Mouse (Mus musculus) limb, embryonic 14.5 days (tissue): Measurements from ENCODE around the gene Sost. TPM values are rescaled to one million over a fixed set of nuclear protein-coding genes. Genes with fewer than 3 reads are reported as not detected.

Experiments
- ATAC-seq: fragments of 200-750 bp; cut with Nextera tagmentation; 2 replicates; pipeline ENCODE4 v1.8.0; 2017; ENCODE audit warnings: low read depth, moderate number of reproducible peaks, moderate TSS enrichment; ENCODE audit not compliant: low FRiP score
- DNase-seq: peaks from one replicate; pipeline ENCODE4 v3.0.0-alpha.2; 2015; ENCODE audit warnings: low spot score
- H3K27ac ChIP-seq: fragments of 300-500 bp; sonication (generic); replicated peaks from 2 replicates; pipeline ENCODE4 v1.5.1; 2014; ENCODE audit warnings: low read depth, mild to moderate bottlenecking, low read length, moderate library complexity, mixed read lengths
- H3K27me3 ChIP-seq: fragments of 300-500 bp; sonication (generic); 2 replicates; pipeline ENCODE4 v1.6.1; 2014; ENCODE audit warnings: low read length, mixed read lengths; ENCODE audit not compliant: control insufficient read depth, insufficient read depth
- H3K36me3 ChIP-seq: fragments of 300-500 bp; sonication (generic); 2 replicates; pipeline ENCODE4 v1.6.1; 2014; ENCODE audit warnings: mild to moderate bottlenecking, low read length, moderate library complexity, mixed read lengths; ENCODE audit not compliant: control insufficient read depth, insufficient read depth
- H3K4me1 ChIP-seq: fragments of 300-500 bp; sonication (generic); 2 replicates; pipeline ENCODE4 v1.6.1; 2014; ENCODE audit warnings: antibody characterized with exemption, low read length, mixed read lengths; ENCODE audit not compliant: control insufficient read depth, insufficient read depth
- H3K4me2 ChIP-seq: fragments of 300-500 bp; sonication (generic); replicated peaks from 2 replicates; pipeline ENCODE4 v1.6.1; 2014; ENCODE audit warnings: low read depth, mild to moderate bottlenecking, low read length, moderate library complexity; ENCODE audit not compliant: severe bottlenecking
- H3K4me3 ChIP-seq: fragments of 300-500 bp; sonication (generic); replicated peaks from 2 replicates; pipeline ENCODE4 v1.5.1; 2014; ENCODE audit warnings: low read length
- H3K9ac ChIP-seq: fragments of 300-500 bp; sonication (generic); 2 replicates; pipeline ENCODE4 v1.6.1; 2014; ENCODE audit warnings: mild to moderate bottlenecking, low read depth, low read length, moderate library complexity; ENCODE audit not compliant: severe bottlenecking
- H3K9me3 ChIP-seq: fragments of 300-500 bp; sonication (generic); 2 replicates; pipeline ENCODE4 v1.6.1; 2016; ENCODE audit warnings: low read length; ENCODE audit not compliant: control insufficient read depth
- POLR2A ChIP-seq: fragments of 200-500 bp; IDR thresholded peaks from 2 replicates; pipeline ENCODE4 v1.8.0; 2012; ENCODE audit warnings: inconsistent platforms, mild to moderate bottlenecking, moderate library complexity, borderline replicate concordance; ENCODE audit not compliant: insufficient read depth, insufficient read length; ENCODE audit errors: extremely low read depth
- WGBS: fragments of 180-500 bp; shearing (Covaris S2); extraction: QIAGEN DNeasy Blood & Tissue Kit; methylation state at CpG from one replicate; pipeline ENCODE4 v1.1.7; 2014; 5-methylcytosine and 5-hydroxymethylcytosine counted together
- polyA plus RNA-seq, 2 experiments: library from polyadenylated mRNA; depleted of rRNA in 1 of 2; stranded (reverse) in 1 of 2; unstranded in 1 of 2; fragments of >200 nt; fragmentation: Nextera tagmentation in 1 of 2; extraction: Ambion mirVana in 1 of 2; gene quantifications; 2 replicates each; pipeline versions ENCODE4 v1.2.1 to v1.2.3; 2012 to 2014

Sost gene
- polyA plus RNA-seq, 2 experiments = 0.88 TPM; not detected in 1

GRCm38 (mm10) chr11:101925636-101926035 lies 41.2 kb downstream of the Sost start:
- no peaks in the 10 kb centered on the region for H3K9me3 ChIP-seq
- TF ChIP-seq POLR2A = no peak
- H3K4me2 ChIP-seq = no peak overlapping the region
- 49% methylated on average over 6 of the region's 6 CpGs for WGBS
- DNase-seq = no peak
- no peaks in the 10 kb centered on the region for H3K4me1 ChIP-seq
- no peak overlapping the region for H3K4me3 ChIP-seq
- H3K27ac ChIP-seq = no peak overlapping the region
- H3K36me3 ChIP-seq = no peaks in the 10 kb centered on the region
- no peak for ATAC-seq
- H3K27me3 ChIP-seq = no peaks in the 10 kb centered on the region
- H3K9ac ChIP-seq = no peak overlapping the region

DNA sequence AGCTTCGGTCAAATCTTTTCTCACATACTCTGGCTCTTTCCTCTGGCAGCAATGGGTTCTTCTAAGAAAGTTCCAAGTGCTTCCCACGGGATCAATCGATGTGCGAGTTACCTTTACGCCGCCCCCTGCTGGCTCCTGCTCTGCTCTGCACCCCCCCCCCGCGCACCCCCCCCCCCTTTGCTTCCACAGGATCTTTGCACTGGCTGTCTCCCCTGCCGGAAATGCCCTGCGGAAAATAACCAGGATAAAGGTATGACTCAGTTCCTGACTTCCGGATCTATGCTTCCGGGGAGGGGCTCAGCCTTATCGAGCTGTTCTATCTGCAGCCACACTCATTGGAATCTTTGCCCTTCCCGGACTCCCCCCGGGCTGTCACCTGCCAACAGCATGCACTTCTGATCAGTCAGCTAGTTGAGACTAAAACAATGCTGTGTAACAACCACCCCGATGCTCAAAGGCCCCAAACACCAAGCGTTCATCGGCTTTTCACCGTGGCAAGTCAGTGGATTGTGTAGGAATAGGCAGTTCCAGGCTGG lies 42.3 kb downstream of the Sost start:
- no peak for ATAC-seq
- H3K4me3 ChIP-seq = no peak overlapping the region
- no peaks in the 10 kb centered on the region for H3K9me3 ChIP-seq
- no peak overlapping the region for H3K4me2 ChIP-seq
- H3K36me3 ChIP-seq = no peaks in the 10 kb centered on the region
- TF ChIP-seq POLR2A = no peak
- no peaks in the 10 kb centered on the region for H3K27me3 ChIP-seq
- DNase-seq = no peak
- WGBS = 82% methylated on average over 16 of the region's 19 CpGs
- no peaks in the 10 kb centered on the region for H3K4me1 ChIP-seq
- no peak overlapping the region for H3K27ac ChIP-seq
- no peak overlapping the region for H3K9ac ChIP-seq

DNA sequence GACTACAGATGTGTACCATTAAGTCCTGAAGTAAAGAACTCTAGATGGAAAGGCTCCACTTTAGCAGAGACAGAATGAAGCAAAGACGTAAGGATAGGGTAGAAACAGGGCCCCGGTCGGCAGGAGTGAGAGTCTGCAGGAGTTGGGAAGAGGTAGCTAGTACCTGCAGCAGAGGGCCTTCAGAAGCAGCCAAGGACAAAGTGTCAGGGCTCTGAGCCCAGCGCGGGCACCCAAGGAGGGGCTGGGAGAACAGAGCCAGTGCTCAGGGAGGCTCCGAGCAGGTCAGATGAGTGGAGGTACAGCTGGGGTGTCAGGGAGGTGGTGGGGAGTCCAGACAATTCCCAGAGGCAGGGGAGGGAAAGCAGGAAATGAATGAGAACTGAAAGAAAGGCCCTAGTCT lies 42.8 kb downstream of the Sost start:
- ATAC-seq = no peak
- H3K9me3 ChIP-seq = no peaks in the 10 kb centered on the region
- WGBS = 74% methylated on average over 6 of the region's 6 CpGs

GRCm38 (mm10) chr11:101921361-101921952 lies 45.4 kb downstream of the Sost start:
- ATAC-seq (no peak), DNase-seq (no peak)
- Histone ChIP-seq H3K4me2 (no peak overlapping the region), H3K4me3 (no peak overlapping the region), H3K27ac (no peak overlapping the region), H3K36me3 (no peaks in the 10 kb centered on the region), H3K27me3 (peaks cover 10% of the 10 kb centered on the region; the same call in 1 of the 2 replicates), H3K9me3 (no peaks in the 10 kb centered on the region), H3K4me1 (no peaks in the 10 kb centered on the region), H3K9ac (no peak overlapping the region)
- TF ChIP-seq POLR2A = no peak
- WGBS = 75% methylated on average over 12 of the region's 12 CpGs

More for the DNA sequence above, 42.8 kb downstream of the Sost start:
- Histone ChIP-seq H3K27me3 (no peaks in the 10 kb centered on the region; the same call in 1 of the 2 replicates), H3K4me2 (no peak overlapping the region), H3K9ac (no peak overlapping the region), H3K27ac (no peak overlapping the region), H3K36me3 (no peaks in the 10 kb centered on the region), H3K4me3 (no peak overlapping the region), H3K4me1 (no peaks in the 10 kb centered on the region)
- no peak for TF ChIP-seq POLR2A
- DNase-seq = no peak

DNA sequence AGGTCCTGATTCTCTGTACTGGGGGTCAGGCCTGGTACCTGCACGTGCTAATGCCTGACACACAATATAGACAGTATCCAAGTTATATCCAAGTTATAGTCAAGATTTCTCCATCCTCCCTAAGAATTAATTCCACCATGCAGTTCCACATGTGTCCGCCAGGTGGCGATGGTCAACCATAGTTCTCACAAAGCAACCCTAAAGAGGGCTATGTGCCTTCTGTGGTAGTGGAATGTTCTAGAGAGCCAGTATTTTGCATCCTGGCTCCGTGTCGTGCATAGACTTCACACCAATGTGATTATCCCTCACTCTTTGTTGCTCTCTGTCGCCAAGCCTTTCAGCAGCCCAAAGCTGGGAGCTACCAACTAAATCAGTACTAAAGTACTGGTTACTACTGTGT lies 47.2 kb downstream of the Sost start:
- TF ChIP-seq POLR2A = no peak; the same call in 1 of the 2 replicates
- Histone ChIP-seq H3K27ac (no peak overlapping the region), H3K27me3 (peaks cover 10% of the 10 kb centered on the region; the same call in 1 of the 2 replicates), H3K4me1 (no peaks in the 10 kb centered on the region), H3K9ac (no peak overlapping the region), H3K36me3 (no peaks in the 10 kb centered on the region), H3K9me3 (no peaks in the 10 kb centered on the region), H3K4me2 (no peak overlapping the region), H3K4me3 (no peak overlapping the region)
- DNase-seq = peak; percentile 86
- peak; percentile 67; the same call in 1 of the 2 replicates for ATAC-seq
- under 1% methylated on average over 6 of the region's 6 CpGs for WGBS
